Mouse (Mus musculus) hindbrain, postnatal 0 days (tissue): ENCODE data around the gene Rbm7. TPM values are rescaled to one million over a fixed set of nuclear protein-coding genes. Genes with fewer than 3 reads are reported as not detected.
A peak's percentile ranks its signal among the peaks of the same experiment; 100 is the strongest.

ENCODE experiments used
- ATAC-seq: fragments of 200-750 bp; cut with Nextera tagmentation; 2 replicates; pipeline ENCODE4 v1.8.0; 2017; ENCODE audit warnings: mild to moderate bottlenecking, moderate TSS enrichment, moderate library complexity
- DNase-seq: peaks from one replicate; pipeline ENCODE4 v3.0.0-alpha.2; 2015; ENCODE audit warnings: low spot score
- H3K27ac ChIP-seq: fragments of 300-500 bp; sonication (generic); 2 replicates; pipeline ENCODE4 v1.5.1; 2014; ENCODE audit warnings: mild to moderate bottlenecking
- H3K27me3 ChIP-seq: fragments of 300-500 bp; sonication (generic); 2 replicates; pipeline ENCODE4 v1.6.1; 2014; ENCODE audit warnings: low read length, mixed read lengths; ENCODE audit not compliant: insufficient read depth
- H3K36me3 ChIP-seq: fragments of 300-500 bp; sonication (generic); 2 replicates; pipeline ENCODE4 v1.6.1; 2014; ENCODE audit warnings: low read length, mixed read lengths; ENCODE audit not compliant: insufficient read depth
- H3K4me1 ChIP-seq: fragments of 300-500 bp; sonication (generic); 2 replicates; pipeline ENCODE4 v1.6.1; 2014; ENCODE audit warnings: antibody characterized with exemption, low read length, mixed read lengths; ENCODE audit not compliant: insufficient read depth
- H3K4me2 ChIP-seq: fragments of 300-500 bp; sonication (generic); 2 replicates; pipeline ENCODE4 v1.6.1; 2014; ENCODE audit warnings: low read depth, mild to moderate bottlenecking, low read length, moderate library complexity, mixed read lengths
- H3K4me3 ChIP-seq: fragments of 300-500 bp; sonication (generic); 2 replicates; pipeline ENCODE4 v1.5.1; 2014; ENCODE audit warnings: low read length
- H3K9ac ChIP-seq: fragments of 300-500 bp; sonication (generic); replicated peaks from 2 replicates; pipeline ENCODE4 v1.6.1; 2014; ENCODE audit warnings: mild to moderate bottlenecking, low read length, moderate library complexity, mixed read lengths
- H3K9me3 ChIP-seq: fragments of 300-500 bp; sonication (generic); 2 replicates; pipeline ENCODE4 v1.6.1; 2016; ENCODE audit warnings: low read length, mixed read lengths
- CTCF ChIP-seq: IDR thresholded peaks from 2 replicates; pipeline ENCODE4 v1.5.1; 2016; ENCODE audit warnings: antibody characterized with exemption, control low read depth, low read depth
- WGBS: fragments of 180-500 bp; shearing (Covaris S2); extraction: QIAGEN DNeasy Blood & Tissue Kit; methylation state at CpG from one replicate; pipeline ENCODE4 v1.1.7; 2014; 5-methylcytosine and 5-hydroxymethylcytosine counted together
- microRNA-seq, 2 experiments: library from miRNA; unstranded; fragments of <30 nt; microRNA quantifications; one replicate each; pipeline ENCODE4; 2016
- polyA plus RNA-seq: library from polyadenylated mRNA; unstranded; fragments of >200 nt; fragmentation: Nextera tagmentation; extraction: Ambion mirVana; gene quantifications from 2 replicates; pipeline ENCODE4 v1.2.1, GENCODE M21; 2015
- total RNA-seq: library from RNA; depleted of rRNA; stranded (reverse); fragments of >200 nt; gene quantifications from 2 replicates; pipeline ENCODE4 v1.2.3, GENCODE M21; 2014; rRNA removed

The Rbm7 gene
- total and polyA plus RNA-seq, 2 experiments from 2014 or later = 41.3 to 74.4 TPM

- H3K4me3 ChIP-seq = no peak overlapping the region
- H3K4me2 ChIP-seq = no peak overlapping the region
- no peak overlapping the region for H3K9ac ChIP-seq
- no peaks in the 10 kb centered on the region for H3K9me3 ChIP-seq
- no peaks in the 10 kb centered on the region for H3K4me1 ChIP-seq
- no peaks in the 10 kb centered on the region for H3K36me3 ChIP-seq
- H3K27me3 ChIP-seq = no peaks in the 10 kb centered on the region
- DNase-seq (no peak), ATAC-seq (no peak)
- no peak overlapping the region for H3K27ac ChIP-seq
- TF ChIP-seq CTCF = no peak
- WGBS = 93% methylated on average over 8 of the region's 8 CpGs
Measured at GRCm38 (mm10) chr9:48460720-48461119, 34.4 kb downstream of the Rbm7 start.

GRCm38 (mm10) chr9:48459391-48459790 lies 35.7 kb downstream of the Rbm7 start:
- H3K4me1 ChIP-seq = no peaks in the 10 kb centered on the region
- H3K9ac ChIP-seq = no peak overlapping the region
- DNase-seq (no peak), ATAC-seq (no peak)
- no peak overlapping the region for H3K27ac ChIP-seq
- H3K9me3 ChIP-seq = no peaks in the 10 kb centered on the region
- WGBS = 91% methylated on average over 5 of the region's 5 CpGs
- H3K4me2 ChIP-seq = no peak overlapping the region
- H3K27me3 ChIP-seq = no peaks in the 10 kb centered on the region
- H3K4me3 ChIP-seq = no peak overlapping the region
- H3K36me3 ChIP-seq = no peaks in the 10 kb centered on the region
- TF ChIP-seq CTCF = no peak

GRCm38 (mm10) chr9:48458879-48459278 lies 36.2 kb downstream of the Rbm7 start:
- Histone ChIP-seq H3K27ac (no peak overlapping the region), H3K9me3 (no peaks in the 10 kb centered on the region), H3K36me3 (no peaks in the 10 kb centered on the region), H3K4me1 (no peaks in the 10 kb centered on the region), H3K4me2 (no peak overlapping the region), H3K4me3 (no peak overlapping the region), H3K9ac (no peak overlapping the region), H3K27me3 (no peaks in the 10 kb centered on the region)
- 70% methylated on average over 3 of the region's 3 CpGs for WGBS
- peak; percentile 44 for TF ChIP-seq CTCF
- ATAC-seq = no peak
- no peak for DNase-seq

GRCm38 (mm10) chr9:48455961-48456360 lies 39.1 kb downstream of the Rbm7 start:
- H3K4me2 ChIP-seq = no peak overlapping the region
- H3K9ac ChIP-seq = no peak overlapping the region
- H3K4me3 ChIP-seq = no peak overlapping the region
- 85% methylated on average over 3 of the region's 3 CpGs for WGBS
- H3K4me1 ChIP-seq = no peaks in the 10 kb centered on the region
- H3K9me3 ChIP-seq = no peaks in the 10 kb centered on the region
- H3K27ac ChIP-seq = no peak overlapping the region
- no peak for TF ChIP-seq CTCF
- no peaks in the 10 kb centered on the region for H3K36me3 ChIP-seq
- ATAC-seq = no peak
- no peaks in the 10 kb centered on the region for H3K27me3 ChIP-seq
- no peak for DNase-seq

- no peak for ATAC-seq
- DNase-seq = no peak
- TF ChIP-seq CTCF = no peak
- 93% methylated on average over 17 of the region's 17 CpGs for WGBS
- no peaks in the 10 kb centered on the region for H3K4me1 ChIP-seq
- no peak overlapping the region for H3K4me3 ChIP-seq
- H3K27ac ChIP-seq = no peak overlapping the region
- H3K9ac ChIP-seq = no peak overlapping the region
- H3K4me2 ChIP-seq = no peak overlapping the region
- H3K36me3 ChIP-seq = no peaks in the 10 kb centered on the region
- H3K9me3 ChIP-seq = no peaks in the 10 kb centered on the region
- H3K27me3 ChIP-seq = no peaks in the 10 kb centered on the region
Measured at GRCm38 (mm10) chr9:48450066-48450465, 45.0 kb downstream of the Rbm7 start.

GRCm38 (mm10) chr9:48447783-48448209 lies 47.3 kb downstream of the Rbm7 start:
- 38% methylated on average over 5 of the region's 5 CpGs for WGBS
- Histone ChIP-seq H3K36me3 (no peaks in the 10 kb centered on the region), H3K9ac (no peak overlapping the region), H3K9me3 (no peaks in the 10 kb centered on the region), H3K4me2 (no peak overlapping the region), H3K4me3 (no peak overlapping the region), H3K27ac (no peak overlapping the region), H3K27me3 (no peaks in the 10 kb centered on the region), H3K4me1 (no peaks in the 10 kb centered on the region)
- peak; percentile 66 for DNase-seq
- peak; percentile 61 for TF ChIP-seq CTCF
- no peak for ATAC-seq

GRCm38 (mm10) chr9:48444821-48445220 lies 50.3 kb downstream of the Rbm7 start:
- DNase-seq (no peak), ATAC-seq (no peak)
- Histone ChIP-seq H3K4me1 (no peaks in the 10 kb centered on the region), H3K27ac (no peak overlapping the region), H3K9me3 (no peaks in the 10 kb centered on the region), H3K27me3 (no peaks in the 10 kb centered on the region), H3K4me3 (no peak overlapping the region), H3K4me2 (no peak overlapping the region), H3K9ac (no peak overlapping the region), H3K36me3 (no peaks in the 10 kb centered on the region)
- TF ChIP-seq CTCF = no peak
- 89% methylated on average over 2 of the region's 2 CpGs for WGBS

- no peak for ATAC-seq
- Histone ChIP-seq H3K4me3 (no peak overlapping the region), H3K4me1 (no peaks in the 10 kb centered on the region), H3K27ac (no peak overlapping the region), H3K9me3 (no peaks in the 10 kb centered on the region), H3K27me3 (no peaks in the 10 kb centered on the region), H3K4me2 (no peak overlapping the region), H3K36me3 (no peaks in the 10 kb centered on the region), H3K9ac (no peak overlapping the region)
- 76% methylated on average over 1 of the region's 1 CpGs for WGBS
- DNase-seq = no peak
- TF ChIP-seq CTCF = no peak
Measured at GRCm38 (mm10) chr9:48443873-48444272, 51.2 kb downstream of the Rbm7 start.

Small RNAs within 50 kb of the gene (microRNA-seq; reads per million reads assigned to microRNA genes)
- gene Gm23653 = 0 reads per million in 2 experiments

Other genes with a start within 250 kb of the Rbm7 start
- gene Nxpe2, start 141.8 kb downstream of the Rbm7 start, total RNA-seq = 0.86 TPM in 1 of 2 replicates, not detected in the other
- 0.33 and 0.45 TPM in 2 replicates for gene Nxpe2, start 141.8 kb downstream of the Rbm7 start, polyA plus RNA-seq
- 32.5 and 46.5 TPM in 2 replicates for gene Rexo2, start 14.7 kb downstream of the Rbm7 start, total RNA-seq
- gene Rexo2, start 14.7 kb downstream of the Rbm7 start, polyA plus RNA-seq = 93.1 and 94.6 TPM in 2 replicates
- gene Gm5617, start 143 bp upstream of the Rbm7 start, total RNA-seq = 16.2 and 32.2 TPM in 2 replicates
- 30.8 and 31.3 TPM in 2 replicates for gene Gm5617, start 143 bp upstream of the Rbm7 start, polyA plus RNA-seq
- 0.50 TPM in 1 of 2 replicates, not detected in the other for gene Nnmt, start 109.9 kb upstream of the Rbm7 start, total RNA-seq
- 1.7 and 2.2 TPM in 2 replicates for gene Nnmt, start 109.9 kb upstream of the Rbm7 start, polyA plus RNA-seq